Mouse (Mus musculus) intestine, postnatal 0 days (tissue): ENCODE data around the gene Gm49661. TPM values are rescaled to one million over a fixed set of nuclear protein-coding genes. Genes with fewer than 3 reads are reported as not detected.

ENCODE experiments used
- ATAC-seq: fragments of 200-750 bp; cut with Nextera tagmentation; 2 replicates; pipeline ENCODE4 v1.8.0; 2017; ENCODE audit warnings: mild to moderate bottlenecking, moderate TSS enrichment, moderate library complexity
- H3K27ac ChIP-seq: fragments of 300-500 bp; sonication (generic); 2 replicates; pipeline ENCODE4 v1.5.1; 2014; ENCODE audit warnings: mild to moderate bottlenecking, low read depth, low read length, moderate library complexity
- H3K27me3 ChIP-seq: fragments of 300-500 bp; sonication (generic); replicated peaks from 2 replicates; pipeline ENCODE4 v1.6.1; 2014; ENCODE audit warnings: low read length, mixed read lengths; ENCODE audit not compliant: control insufficient read depth, insufficient read depth
- H3K36me3 ChIP-seq: fragments of 300-500 bp; sonication (generic); 2 replicates; pipeline ENCODE4 v1.6.1; 2014; ENCODE audit warnings: mild to moderate bottlenecking, moderate library complexity; ENCODE audit not compliant: control insufficient read depth, insufficient read depth
- H3K4me1 ChIP-seq: fragments of 300-500 bp; sonication (generic); replicated peaks from 2 replicates; pipeline ENCODE4 v1.6.1; 2014; ENCODE audit warnings: antibody characterized with exemption, low read length, mixed read lengths; ENCODE audit not compliant: control insufficient read depth, insufficient read depth
- H3K4me2 ChIP-seq: fragments of 300-500 bp; sonication (generic); replicated peaks from 2 replicates; pipeline ENCODE4 v1.6.1; 2014; ENCODE audit warnings: low read depth, mild to moderate bottlenecking, moderate library complexity
- H3K4me3 ChIP-seq: fragments of 300-500 bp; sonication (generic); 2 replicates; pipeline ENCODE4 v1.5.1; 2014; ENCODE audit warnings: low read depth, low read length
- H3K9ac ChIP-seq: fragments of 300-500 bp; sonication (generic); 2 replicates; pipeline ENCODE4 v1.6.1; 2014; ENCODE audit warnings: mild to moderate bottlenecking, low read depth, low read length
- H3K9me3 ChIP-seq: fragments of 300-500 bp; sonication (generic); 2 replicates; pipeline ENCODE4 v1.6.1; 2016; ENCODE audit warnings: mixed run types; ENCODE audit not compliant: control insufficient read depth
- CTCF ChIP-seq: sonication (generic); IDR thresholded peaks from 2 replicates; pipeline ENCODE4 v1.5.1; 2016; ENCODE audit warnings: low read depth, mild to moderate bottlenecking, control low read depth, antibody characterized with exemption, moderate library complexity
- WGBS: fragments of 180-500 bp; shearing (Covaris S2); extraction: QIAGEN DNeasy Blood & Tissue Kit; methylation state at CpG from one replicate; pipeline ENCODE4 v1.1.7; 2014; 5-methylcytosine and 5-hydroxymethylcytosine counted together
- microRNA-seq: library from miRNA; unstranded; fragments of <30 nt; microRNA quantifications from one replicate; pipeline ENCODE4, GENCODE M21; 2016
- polyA plus RNA-seq: library from polyadenylated mRNA; unstranded; fragments of >200 nt; fragmentation: Nextera tagmentation; extraction: Ambion mirVana; gene quantifications from 2 replicates; pipeline ENCODE4 v1.2.1, GENCODE M21; 2015

Gm49661 gene
- polyA plus RNA-seq, 1 experiment from 2014 or later = 2.1 TPM

DNA sequence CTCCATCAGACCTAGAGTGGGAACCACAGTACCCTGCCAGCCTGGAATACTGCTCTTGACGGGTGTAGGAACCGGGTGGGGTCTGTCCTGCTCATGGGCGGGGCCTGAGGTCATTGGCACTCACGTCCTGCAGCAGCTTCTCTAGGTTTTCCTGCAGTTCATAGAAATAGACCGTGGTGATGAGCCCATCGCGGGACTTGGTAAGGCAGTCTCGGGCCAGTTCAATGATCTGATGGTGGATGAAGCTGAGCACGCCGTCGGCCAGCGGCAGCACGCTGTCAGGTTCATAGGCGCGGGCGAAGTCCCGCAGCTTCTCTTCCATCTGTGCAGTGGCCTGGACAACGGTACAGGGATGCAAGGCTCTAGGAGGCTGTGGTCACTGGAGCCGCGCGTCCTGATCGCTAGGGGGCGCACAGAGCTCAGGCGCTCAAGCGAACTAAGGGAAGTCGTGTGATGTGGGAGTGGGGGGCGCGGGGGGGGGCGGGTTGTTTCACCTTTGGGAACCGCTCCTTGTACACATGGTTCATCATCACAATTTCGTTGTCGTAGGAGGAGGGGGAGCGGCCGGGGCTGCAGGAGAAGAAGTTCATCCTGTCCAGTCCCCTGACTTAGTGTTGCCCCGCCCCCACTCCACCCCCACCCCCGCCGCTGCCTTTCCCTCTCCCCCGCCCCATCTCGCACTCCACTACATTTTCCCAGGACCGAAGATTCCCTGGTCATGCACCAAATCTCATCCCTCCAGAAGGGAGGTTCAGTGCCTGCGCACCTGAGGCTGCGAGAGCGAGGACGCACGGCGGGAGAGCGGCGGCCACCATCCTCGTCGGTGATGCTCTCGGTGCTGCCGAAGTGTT lies 40.6 kb downstream of the Gm49661 start:
- H3K4me2 ChIP-seq = peak overlapping the region; percentile 57
- H3K36me3 ChIP-seq = no peaks in the 10 kb centered on the region
- H3K27me3 ChIP-seq = peaks cover 40% of the 10 kb centered on the region
- H3K9me3 ChIP-seq = no peaks in the 10 kb centered on the region
- peak overlapping the region; percentile 24 for H3K4me3 ChIP-seq
- ATAC-seq = 0 out of 2 replicates have a peak, but pooled peaks have one; percentile 13
- no peak overlapping the region for H3K27ac ChIP-seq
- no peak overlapping the region for H3K9ac ChIP-seq
- TF ChIP-seq CTCF = peak; percentile 82
- 5% methylated on average over 44 of the region's 52 CpGs for WGBS
- H3K4me1 ChIP-seq = no peaks in the 10 kb centered on the region

DNA sequence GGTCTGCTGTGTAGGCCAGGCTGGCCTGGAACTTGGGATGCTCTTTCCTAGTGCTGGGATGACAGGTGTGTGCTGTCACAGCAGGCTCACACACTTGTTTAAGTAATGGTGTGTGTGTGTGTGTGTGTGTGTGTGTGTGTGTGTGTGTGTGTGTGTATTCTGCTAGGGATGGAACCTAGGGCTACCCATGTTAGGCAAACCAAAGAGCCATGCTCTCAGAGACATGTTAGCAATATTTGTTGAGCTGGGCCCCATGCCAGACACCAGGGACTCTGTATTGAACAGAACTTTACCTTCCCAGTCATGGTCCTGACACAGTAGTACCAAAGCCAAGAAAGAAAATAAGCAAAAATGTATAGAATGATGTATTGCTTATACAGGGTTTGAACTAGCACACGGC lies 41.7 kb downstream of the Gm49661 start:
- no peaks in the 10 kb centered on the region for H3K4me1 ChIP-seq
- H3K27ac ChIP-seq = no peak overlapping the region
- H3K9me3 ChIP-seq = no peaks in the 10 kb centered on the region
- H3K36me3 ChIP-seq = no peaks in the 10 kb centered on the region
- no peak overlapping the region for H3K4me3 ChIP-seq
- H3K9ac ChIP-seq = no peak overlapping the region
- peaks cover 37% of the 10 kb centered on the region for H3K27me3 ChIP-seq
- WGBS = 88% methylated on average over 1 of the region's 1 CpGs
- no peak for TF ChIP-seq CTCF
- H3K4me2 ChIP-seq = no peak overlapping the region
- no peak for ATAC-seq

DNA sequence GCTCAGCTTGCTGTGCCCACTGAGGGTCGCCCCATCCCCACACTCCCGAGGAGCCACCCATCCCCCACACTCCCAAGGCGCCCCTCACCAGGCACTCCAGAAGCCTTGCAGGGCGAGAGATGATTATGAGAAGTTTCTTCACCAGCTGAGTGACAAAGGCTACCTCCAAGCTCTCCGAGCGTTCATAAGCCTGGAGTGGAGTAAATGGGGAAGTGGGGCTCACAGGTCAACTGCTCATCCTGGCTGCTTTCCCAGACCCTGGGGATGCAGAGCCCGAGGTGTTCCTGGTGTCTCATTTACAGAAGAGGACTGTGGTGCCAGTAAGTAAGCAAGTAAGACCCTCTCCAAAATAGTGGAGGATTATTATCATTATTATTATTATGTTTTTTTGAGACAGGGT lies 43.7 kb downstream of the Gm49661 start:
- H3K4me3 ChIP-seq = no peak overlapping the region
- H3K27me3 ChIP-seq = peaks cover 28% of the 10 kb centered on the region
- H3K9ac ChIP-seq = no peak overlapping the region
- H3K36me3 ChIP-seq = no peaks in the 10 kb centered on the region
- no peak for ATAC-seq
- H3K4me1 ChIP-seq = no peaks in the 10 kb centered on the region
- no peak for TF ChIP-seq CTCF
- H3K4me2 ChIP-seq = no peak overlapping the region
- H3K9me3 ChIP-seq = no peaks in the 10 kb centered on the region
- no peak overlapping the region for H3K27ac ChIP-seq
- 56% methylated on average over 7 of the region's 7 CpGs for WGBS

DNA sequence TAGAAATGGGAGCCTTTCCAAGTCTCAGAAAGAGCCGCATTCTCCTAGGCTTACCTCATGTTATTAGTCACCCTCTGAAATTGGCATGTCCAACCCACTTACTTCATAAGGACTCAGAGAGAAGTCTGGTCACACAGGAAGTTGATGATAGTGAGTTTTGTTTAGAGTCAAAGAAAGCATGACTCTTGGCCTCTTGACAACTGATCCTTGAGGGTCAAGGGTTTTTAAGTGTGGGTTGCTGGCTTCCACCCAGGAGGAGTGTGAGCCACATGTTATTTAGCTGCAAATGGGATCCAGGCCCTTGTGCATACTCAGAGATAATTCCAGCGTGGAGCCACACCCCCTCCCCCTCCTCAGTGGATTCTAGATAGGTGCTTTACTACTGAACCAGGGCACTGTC lies 47.6 kb downstream of the Gm49661 start:
- Histone ChIP-seq H3K27me3 (no peaks in the 10 kb centered on the region), H3K36me3 (no peaks in the 10 kb centered on the region), H3K9me3 (no peaks in the 10 kb centered on the region), H3K4me1 (no peaks in the 10 kb centered on the region), H3K27ac (no peak overlapping the region), H3K9ac (no peak overlapping the region), H3K4me3 (no peak overlapping the region), H3K4me2 (no peak overlapping the region)
- WGBS = 70% methylated on average over 2 of the region's 2 CpGs
- ATAC-seq = no peak
- no peak for TF ChIP-seq CTCF

DNA sequence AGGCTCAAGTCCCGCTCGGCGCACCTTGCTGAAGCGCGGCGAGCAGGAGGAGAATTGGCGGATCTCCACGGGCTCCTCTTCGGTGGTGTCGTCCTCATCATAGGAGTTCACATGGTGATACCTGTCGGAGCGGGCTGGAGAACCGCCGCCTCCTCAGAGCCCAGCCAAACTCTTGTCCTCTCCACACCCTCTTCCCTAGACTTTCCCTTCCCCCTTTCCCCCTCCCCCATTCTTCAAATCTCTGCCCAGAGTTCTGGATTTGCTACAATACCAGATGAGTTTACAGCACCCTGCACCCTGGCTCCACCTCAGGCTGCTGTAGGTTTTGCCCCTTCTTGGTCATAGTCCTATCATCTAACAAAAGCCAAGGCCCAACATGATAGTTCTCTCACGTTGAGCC lies 50.6 kb downstream of the Gm49661 start:
- ATAC-seq = no peak
- no peaks in the 10 kb centered on the region for H3K36me3 ChIP-seq
- no peak for TF ChIP-seq CTCF
- no peak overlapping the region for H3K4me2 ChIP-seq
- 0 out of 2 replicates have a peak, but pooled peaks cover 3% of the 10 kb centered on the region for H3K27me3 ChIP-seq
- H3K4me3 ChIP-seq = no peak overlapping the region
- H3K27ac ChIP-seq = no peak overlapping the region
- H3K9ac ChIP-seq = no peak overlapping the region
- H3K4me1 ChIP-seq = no peaks in the 10 kb centered on the region
- 93% methylated on average over 15 of the region's 15 CpGs for WGBS
- no peaks in the 10 kb centered on the region for H3K9me3 ChIP-seq

DNA sequence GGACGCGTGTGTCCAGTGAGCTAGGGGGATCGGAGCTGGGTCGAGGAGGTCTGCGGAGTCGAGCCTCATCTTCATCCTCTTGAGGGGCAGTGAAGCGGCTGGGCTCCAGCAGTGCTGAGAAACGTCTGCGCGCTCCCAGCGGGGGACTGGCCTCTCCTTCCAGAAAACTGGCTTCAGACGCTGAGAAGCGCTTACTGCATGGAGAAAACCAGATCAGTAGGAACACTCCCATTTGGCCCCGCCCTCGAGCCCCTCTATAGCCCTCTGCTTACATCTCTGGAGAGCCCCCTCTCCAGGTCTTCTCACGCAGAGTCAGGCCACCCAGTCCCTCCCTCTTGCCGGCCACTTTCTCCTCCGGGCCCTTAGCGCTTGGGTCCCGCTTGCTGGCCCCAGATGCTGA lies 51.5 kb downstream of the Gm49661 start:
- 50% methylated on average over 20 of the region's 20 CpGs for WGBS

More for the DNA sequence above, 51.5 kb downstream of the Gm49661 start:
- Histone ChIP-seq H3K4me1 (peaks cover 4% of the 10 kb centered on the region; the same call in 1 of the 2 replicates), H3K27me3 (peaks cover 9% of the 10 kb centered on the region; the same call in 1 of the 2 replicates), H3K4me3 (no peak overlapping the region), H3K9me3 (no peaks in the 10 kb centered on the region), H3K9ac (no peak overlapping the region), H3K4me2 (no peak overlapping the region), H3K36me3 (no peaks in the 10 kb centered on the region), H3K27ac (no peak overlapping the region)
- ATAC-seq = no peak
- no peak for TF ChIP-seq CTCF

Small RNA genes lying within 50 kb of the gene (microRNA-seq; reads per million reads assigned to microRNA genes)
- not detected for gene Gm24197

Other genes with a start within 250 kb of the Gm49661 start
- gene G430095P16Rik, start 246.4 kb downstream of the Gm49661 start, polyA plus RNA-seq = 1.0 and 1.5 TPM in 2 replicates
- 11.2 and 12.0 TPM in 2 replicates for gene Nfix, start 169.1 kb downstream of the Gm49661 start, polyA plus RNA-seq
- 1.9 and 2.2 TPM in 2 replicates for gene Dand5, start 146.6 kb downstream of the Gm49661 start, polyA plus RNA-seq
- 36.3 and 37.6 TPM in 2 replicates for gene Gadd45gip1, start 137.9 kb downstream of the Gm49661 start, polyA plus RNA-seq
- gene Rad23a, start 128.8 kb downstream of the Gm49661 start, polyA plus RNA-seq = 67.8 and 74.2 TPM in 2 replicates
- gene Calr, start 122.5 kb downstream of the Gm49661 start, polyA plus RNA-seq = 474 and 507 TPM in 2 replicates
- gene Farsa, start 112.4 kb downstream of the Gm49661 start, polyA plus RNA-seq = 27.3 and 28.3 TPM in 2 replicates
- 27.1 and 32.7 TPM in 2 replicates for gene Syce2, start 97.3 kb downstream of the Gm49661 start, polyA plus RNA-seq
- 15.3 and 15.5 TPM in 2 replicates for gene Gcdh, start 75.5 kb downstream of the Gm49661 start, polyA plus RNA-seq
- gene Klf1, start 67.5 kb downstream of the Gm49661 start, polyA plus RNA-seq = 0.56 and 0.63 TPM in 2 replicates
- 8.9 and 11.0 TPM in 2 replicates for gene Dnase2a, start 60.9 kb downstream of the Gm49661 start, polyA plus RNA-seq
- gene Mast1, start 32.1 kb downstream of the Gm49661 start, polyA plus RNA-seq = 1.1 TPM in 2 replicates
- 0.12 TPM in 2 replicates for gene Rtbdn, start 22.4 kb downstream of the Gm49661 start, polyA plus RNA-seq
- gene Prdx2, start 154 bp upstream of the Gm49661 start, polyA plus RNA-seq = 313 and 319 TPM in 2 replicates
- 53.2 and 57.6 TPM in 2 replicates for gene Rnaseh2a, start 334 bp upstream of the Gm49661 start, polyA plus RNA-seq
- 42.8 and 47.6 TPM in 2 replicates for gene Junb, start 9.3 kb upstream of the Gm49661 start, polyA plus RNA-seq
- gene Hook2, start 21.2 kb upstream of the Gm49661 start, polyA plus RNA-seq = 68.6 and 75.4 TPM in 2 replicates
- 0.66 TPM in 1 of 2 replicates, not detected in the other for gene Best2, start 45.1 kb upstream of the Gm49661 start, polyA plus RNA-seq
- 98.4 and 105 TPM in 2 replicates for gene Asna1, start 55.8 kb upstream of the Gm49661 start, polyA plus RNA-seq
- 121 and 122 TPM in 2 replicates for gene Trir, start 57.4 kb upstream of the Gm49661 start, polyA plus RNA-seq
- 9.8 and 10.9 TPM in 2 replicates for gene Tnpo2, start 67.5 kb upstream of the Gm49661 start, polyA plus RNA-seq
- 22.1 and 25.8 TPM in 2 replicates for gene Fbxw9, start 90.6 kb upstream of the Gm49661 start, polyA plus RNA-seq
- 0.60 TPM in 1 of 2 replicates, not detected in the other for gene Gm5741, start 98.5 kb upstream of the Gm49661 start, polyA plus RNA-seq
- gene Dhps, start 102.3 kb upstream of the Gm49661 start, polyA plus RNA-seq = 46.6 and 54.9 TPM in 2 replicates
- gene Wdr83os, start 111.3 kb upstream of the Gm49661 start, polyA plus RNA-seq = 93.1 and 93.6 TPM in 2 replicates
- gene Wdr83, start 111.9 kb upstream of the Gm49661 start, polyA plus RNA-seq = 23.0 and 25.5 TPM in 2 replicates
- gene Man2b1, start 113.8 kb upstream of the Gm49661 start, polyA plus RNA-seq = 80.9 and 87.5 TPM in 2 replicates
- 0.99 and 1.4 TPM in 2 replicates for gene Zfp791, start 153.7 kb upstream of the Gm49661 start, polyA plus RNA-seq
- gene Cks1brt, start 182.5 kb upstream of the Gm49661 start, polyA plus RNA-seq = not detected in 2 replicates